Mouse (Mus musculus) lung, postnatal 14 days (tissue): ENCODE data around the gene Trim9.

Source experiments
- DNase-seq: peaks from one replicate; pipeline ENCODE4 v3.0.0; 2021

Trim9 gene

GRCm38 (mm10) chr12:70322790-70323189 lies 24.6 kb downstream of the Trim9 start:
- no peak for DNase-seq

- no peak for DNase-seq
These were observed 31.3 kb downstream of the Trim9 start for GRCm38 (mm10) chr12:70316147-70316546.

GRCm38 (mm10) chr12:70307881-70308280 lies 39.5 kb downstream of the Trim9 start:
- DNase-seq, result no peak

GRCm38 (mm10) chr12:70307062-70307461 lies 40.4 kb downstream of the Trim9 start:
- no peak for DNase-seq

- no peak for DNase-seq
These were observed 43.4 kb downstream of the Trim9 start for GRCm38 (mm10) chr12:70304014-70304413.

- DNase-seq, result no peak
These were observed 43.9 kb downstream of the Trim9 start for GRCm38 (mm10) chr12:70303525-70303924.

GRCm38 (mm10) chr12:70302022-70302720 lies 45.2 kb downstream of the Trim9 start:
- no peak for DNase-seq

GRCm38 (mm10) chr12:70293927-70294684 lies 53.3 kb downstream of the Trim9 start:
- no peak for DNase-seq

- DNase-seq, result no peak
These were observed 54.1 kb downstream of the Trim9 start for GRCm38 (mm10) chr12:70293165-70293926.

- DNase-seq, result no peak
These were observed 61.9 kb downstream of the Trim9 start for GRCm38 (mm10) chr12:70285521-70285920.

- DNase-seq, result no peak
These were observed 62.4 kb downstream of the Trim9 start for GRCm38 (mm10) chr12:70284979-70285378.

- peak; percentile 50 for DNase-seq
These were observed 64.2 kb downstream of the Trim9 start for GRCm38 (mm10) chr12:70283116-70283731.

GRCm38 (mm10) chr12:70280930-70281329 lies 66.5 kb downstream of the Trim9 start:
- no peak for DNase-seq

- no peak for DNase-seq
These were observed 67.0 kb downstream of the Trim9 start for GRCm38 (mm10) chr12:70280381-70280780.

GRCm38 (mm10) chr12:70277071-70277939 lies 70.1 kb downstream of the Trim9 start:
- DNase-seq, result no peak

GRCm38 (mm10) chr12:70269724-70270123 lies 77.7 kb downstream of the Trim9 start:
- DNase-seq, result no peak

- no peak for DNase-seq
These were observed 80.1 kb downstream of the Trim9 start for GRCm38 (mm10) chr12:70267314-70267713.

- no peak for DNase-seq
These were observed 80.9 kb downstream of the Trim9 start for GRCm38 (mm10) chr12:70266494-70266931.

- no peak for DNase-seq
These were observed 83.7 kb downstream of the Trim9 start for GRCm38 (mm10) chr12:70263721-70264120.

GRCm38 (mm10) chr12:70262271-70262953 lies 85.0 kb downstream of the Trim9 start:
- no peak for DNase-seq

- no peak for DNase-seq
These were observed 96.1 kb downstream of the Trim9 start for GRCm38 (mm10) chr12:70251210-70251884.
